Mouse (Mus musculus) right cerebral cortex, postnatal 10 days (tissue): ENCODE data around the gene Fancl.
"Not testable (repeated sequence)": the region's sequence is repeated elsewhere in the genome, so short reads cannot be mapped to it uniquely, and the experiment has no call there.

Experiments
- DNase-seq, 2 experiments: peaks; one replicate each; pipeline ENCODE4 v3.0.0; 2021; ENCODE audit warnings: low spot score in 2 of 2

Fancl gene

DNA sequence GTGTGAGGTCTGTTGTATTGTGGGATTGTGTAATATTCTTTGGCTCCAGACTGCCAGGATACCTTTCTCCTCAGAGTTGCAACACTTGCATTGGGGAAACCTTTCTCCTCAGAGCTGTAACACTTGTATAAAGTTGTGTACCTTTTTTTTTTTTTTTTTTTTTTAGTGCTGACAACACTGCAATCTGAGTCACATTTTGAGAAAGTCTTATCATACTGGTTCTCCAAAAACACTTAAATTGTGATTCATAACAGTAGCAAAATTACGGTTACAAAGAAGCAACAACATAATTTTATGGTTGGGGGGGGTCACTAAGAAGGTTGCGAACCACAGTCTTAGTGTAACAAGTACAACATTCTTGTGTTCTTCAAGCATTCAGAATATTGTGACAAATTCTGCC, at the start of gene Fancl:
Fancl (plus strand) TSS at position 165 of the 400 bp plus-strand sequence.
- no peak for DNase-seq

- no peak for DNase-seq
These were observed 49.1 kb upstream of the Fancl start for GRCm38 (mm10) chr11:26336848-26337247.

DNA sequence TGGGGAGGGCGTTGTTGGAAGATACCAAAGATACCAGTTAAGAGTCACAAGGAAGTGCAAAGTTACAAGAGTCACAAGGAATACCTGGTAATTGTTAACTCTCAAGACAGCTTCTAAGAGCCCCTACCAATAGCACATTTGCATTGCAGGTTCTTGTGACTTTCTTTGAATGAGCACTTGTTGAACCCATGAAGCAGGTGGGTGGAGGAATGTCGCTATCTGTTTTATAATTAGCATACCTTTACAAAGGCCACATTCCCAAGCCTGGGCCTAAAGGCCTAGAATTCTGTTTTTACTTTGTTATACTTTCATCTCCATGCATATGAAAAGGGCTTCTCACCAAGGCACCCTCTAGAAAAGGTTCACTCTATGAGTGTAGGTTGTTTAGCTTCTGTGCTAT, 15.8 kb upstream of the Fancl start:
- DNase-seq: not testable (repeated sequence)

DNA sequence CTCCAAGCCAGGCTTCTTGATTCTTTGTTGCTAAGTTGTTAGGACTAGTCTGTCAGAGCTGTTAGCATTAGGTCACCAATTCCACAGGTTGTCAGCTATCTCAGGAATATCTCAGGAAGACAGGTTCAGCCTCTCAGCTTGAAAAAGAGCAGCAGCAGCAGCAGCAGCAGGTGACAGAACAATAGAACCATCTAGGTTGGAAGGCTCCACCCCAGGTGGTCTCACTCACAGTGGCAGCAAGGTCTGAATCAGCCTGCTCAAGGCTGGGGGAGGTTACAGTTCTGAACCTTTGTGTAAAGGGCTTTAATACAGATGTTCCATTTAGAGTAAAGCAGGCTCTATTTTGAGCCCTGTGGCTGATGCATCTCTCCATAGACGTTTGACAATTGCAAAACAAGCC, 14.0 kb upstream of the Fancl start:
- not testable (repeated sequence) for DNase-seq

DNA sequence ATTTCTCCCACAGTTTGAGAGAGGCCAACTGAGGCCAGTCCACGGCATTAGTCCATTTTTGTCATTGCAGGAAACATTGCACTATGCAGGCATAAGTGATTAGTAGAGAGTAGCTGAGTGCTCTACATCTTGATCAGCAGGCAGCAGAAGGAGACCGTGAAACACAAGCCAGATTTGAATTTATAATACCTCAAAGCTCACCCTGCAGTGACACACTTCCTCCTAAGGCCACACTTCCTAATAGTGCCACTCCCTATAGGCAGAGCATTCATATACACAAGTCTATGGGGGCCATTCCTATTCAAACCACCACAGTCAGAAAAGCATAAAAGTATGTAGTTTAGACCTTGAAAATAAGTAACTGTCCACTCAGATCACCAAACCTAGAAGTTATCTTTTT, 11.8 kb upstream of the Fancl start:
- DNase-seq: no peak

DNA sequence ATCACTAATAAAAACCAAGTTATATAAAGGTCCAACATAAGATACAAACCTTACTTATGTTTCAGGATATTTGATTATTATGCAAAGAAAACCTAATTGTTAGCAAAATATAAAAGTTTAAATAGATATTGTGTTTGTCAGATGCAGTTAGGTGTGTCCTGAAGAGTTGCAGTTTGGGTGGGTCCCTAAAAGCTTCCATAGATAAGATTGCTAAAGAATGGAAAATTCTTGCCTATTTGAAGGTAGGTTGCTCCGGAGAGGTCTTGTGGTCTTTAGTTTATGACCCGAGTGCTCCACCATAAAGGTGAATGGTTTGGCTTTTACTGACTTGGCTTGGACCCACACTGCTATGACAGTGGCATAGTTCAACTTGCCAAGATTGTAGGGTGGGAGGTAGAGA, 7.9 kb upstream of the Fancl start:
- DNase-seq: no peak

DNA sequence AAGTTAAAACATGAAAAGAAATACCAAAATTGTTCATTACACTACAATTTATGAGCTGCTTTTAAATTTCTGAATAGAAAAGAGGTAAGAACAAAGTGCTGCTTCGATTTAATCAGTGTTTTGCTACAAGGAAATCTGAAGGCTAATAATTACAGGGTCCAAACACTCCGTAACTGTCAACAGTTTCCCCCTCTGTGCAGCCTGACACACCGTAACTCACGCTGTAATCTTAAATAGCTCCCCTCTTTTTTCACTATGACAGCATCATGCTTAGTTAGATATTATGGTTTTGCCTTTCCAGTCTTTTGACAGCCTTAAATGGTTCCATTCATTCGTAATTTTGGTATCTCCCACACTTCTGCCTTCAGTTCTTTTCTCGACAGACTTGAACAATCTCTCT, 4.4 kb upstream of the Fancl start:
- DNase-seq: no peak

- DNase-seq: no peak
These were observed 743 bp downstream of the Fancl start for GRCm38 (mm10) chr11:26386678-26387077.

DNA sequence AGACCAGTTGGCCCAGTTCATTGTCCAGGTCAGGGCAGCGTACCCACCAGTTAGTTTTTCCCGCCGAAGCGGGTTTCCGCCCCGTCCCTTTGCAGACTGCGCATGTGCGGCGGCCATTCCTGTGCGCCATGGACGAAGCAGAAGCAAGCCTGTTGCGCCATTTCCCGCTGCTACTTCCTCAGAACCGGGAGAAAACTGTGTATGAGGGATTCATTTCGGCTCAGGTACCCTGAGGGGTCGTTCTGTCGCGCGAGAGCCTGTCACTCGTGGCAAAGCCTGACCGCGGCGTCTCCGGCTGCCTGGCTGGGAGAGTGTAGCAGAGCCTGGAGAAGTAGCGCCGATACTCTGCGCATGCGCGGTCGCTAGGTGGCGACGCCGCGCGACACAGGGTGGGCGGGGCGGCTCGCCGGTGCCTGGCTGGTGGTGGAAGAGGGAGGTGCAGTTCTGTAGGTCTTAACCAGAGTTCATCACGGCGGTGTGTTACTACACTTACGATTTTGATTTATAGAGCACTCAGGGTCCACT, 1.2 kb downstream of the Fancl start:
- peak; percentile 94 to 95 for DNase-seq

GRCm38 (mm10) chr11:26395561-26395960, 9.6 kb downstream of the Fancl start:
- no peak for DNase-seq

- DNase-seq: no peak
These were observed 27.0 kb downstream of the Fancl start for GRCm38 (mm10) chr11:26412972-26413371.

DNA sequence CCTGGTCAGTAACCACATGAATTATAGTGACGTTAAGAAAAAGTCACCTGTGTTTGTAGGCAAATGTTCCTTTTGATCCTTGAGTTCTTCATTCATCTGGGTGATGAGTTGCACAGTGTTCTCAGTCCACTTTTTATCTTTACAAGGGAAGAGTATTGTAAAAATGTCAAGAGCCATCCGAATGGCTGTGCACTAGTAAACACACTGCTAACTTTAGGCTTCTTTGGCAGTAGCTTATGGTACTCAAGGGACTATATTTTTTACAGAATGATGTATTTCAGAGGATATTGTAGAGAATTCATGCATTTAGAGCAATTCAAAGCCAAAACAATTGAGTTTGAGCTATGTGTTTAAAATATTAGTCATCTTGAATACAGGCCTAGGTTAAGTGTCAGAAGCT, 35.5 kb downstream of the Fancl start:
- no peak for DNase-seq

DNA sequence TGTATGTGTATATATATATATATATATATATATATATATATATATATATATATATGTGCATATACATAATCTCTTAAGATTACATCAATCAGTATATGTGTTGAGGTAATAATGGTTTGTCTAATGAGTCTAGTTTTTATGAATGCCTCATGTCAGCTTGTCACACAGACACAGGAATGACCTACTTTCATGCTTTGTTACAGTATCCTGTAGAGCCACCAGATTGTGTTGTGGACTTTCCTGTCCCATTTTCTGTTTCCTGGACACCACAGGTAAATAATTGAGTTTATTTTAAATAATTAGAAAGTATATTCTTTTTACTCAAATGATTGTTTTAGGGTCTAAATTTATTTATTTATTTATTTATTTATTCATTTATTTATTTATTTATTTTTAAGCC, 48.3 kb downstream of the Fancl start:
- no peak for DNase-seq

GRCm38 (mm10) chr11:26437818-26438217, 51.9 kb downstream of the Fancl start:
- peak; percentile 33 to 38 for DNase-seq

GRCm38 (mm10) chr11:26441121-26441520, 55.2 kb downstream of the Fancl start:
- no peak for DNase-seq

- DNase-seq: no peak
These were observed 58.4 kb downstream of the Fancl start for GRCm38 (mm10) chr11:26444374-26444773.

DNA sequence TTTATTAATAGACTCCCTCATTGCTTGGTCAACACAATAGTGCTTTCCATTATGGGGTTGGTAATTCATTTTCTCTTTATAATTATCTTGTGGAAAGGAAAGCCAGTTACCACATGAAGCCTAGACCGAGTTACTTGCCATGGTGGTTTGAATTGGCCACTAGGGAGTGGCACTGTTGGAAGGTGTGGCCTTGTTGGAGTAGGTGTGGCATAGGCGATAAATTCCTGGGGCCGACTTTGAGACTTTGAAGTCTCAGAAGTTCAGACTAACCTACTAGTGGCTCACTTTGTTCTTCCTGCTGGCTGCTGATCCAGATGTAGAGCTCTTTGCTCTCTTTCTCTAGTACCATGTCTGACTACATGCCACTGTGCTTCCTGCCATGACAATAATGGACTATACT, 63.9 kb downstream of the Fancl start:
- no peak for DNase-seq

GRCm38 (mm10) chr11:26450636-26451035, 64.7 kb downstream of the Fancl start:
- DNase-seq: no peak

GRCm38 (mm10) chr11:26451228-26451627, 65.3 kb downstream of the Fancl start:
- DNase-seq: no peak

GRCm38 (mm10) chr11:26452693-26453092, 66.8 kb downstream of the Fancl start:
- DNase-seq: no peak

DNA sequence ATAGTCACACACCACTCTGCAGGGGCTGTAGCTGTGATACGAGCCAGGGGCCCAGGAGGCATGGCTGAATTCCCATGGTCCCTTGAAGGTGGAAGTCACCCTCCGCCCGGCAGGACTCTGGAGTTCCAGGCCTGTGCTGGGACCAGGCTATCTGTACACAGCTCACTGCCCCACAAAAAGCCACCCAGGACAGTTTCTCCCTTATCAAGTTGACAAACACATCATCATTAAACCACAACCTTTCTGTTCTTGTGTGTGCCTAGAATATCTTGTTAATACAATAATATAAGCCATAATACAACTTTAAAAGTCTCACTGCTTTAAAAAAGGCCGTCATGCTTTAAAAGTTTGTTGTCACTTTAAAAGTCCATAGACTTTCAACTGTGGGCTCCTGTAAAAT, 68.1 kb downstream of the Fancl start:
- DNase-seq: no peak

- DNase-seq: no peak
These were observed 91.3 kb downstream of the Fancl start for GRCm38 (mm10) chr11:26477037-26477739.

GRCm38 (mm10) chr11:26481691-26482242, 95.8 kb downstream of the Fancl start:
- peak in 1 of 2 experiments; percentile 28 for DNase-seq
